Mouse (Mus musculus): ENCODE data around the gene Lep.

DNA sequence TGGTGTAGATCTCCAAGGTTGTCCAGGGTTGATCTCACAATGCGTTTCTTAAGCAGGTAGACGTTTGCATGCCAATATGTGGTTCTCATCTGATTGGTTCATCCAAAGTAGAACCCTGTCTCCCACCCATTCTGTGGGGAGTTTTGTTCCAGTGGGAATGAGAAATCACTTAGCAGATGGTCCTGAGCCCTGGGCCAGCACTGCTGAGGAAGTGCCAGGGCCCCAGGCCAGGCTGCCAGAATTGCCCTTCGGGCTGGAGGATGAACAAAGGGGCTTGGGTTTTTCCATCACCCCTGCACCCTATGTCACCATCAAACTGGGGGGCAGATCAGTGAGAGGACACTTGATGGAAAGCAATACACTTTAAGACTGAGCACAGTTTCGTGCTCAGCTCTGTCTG lies 12.2 kb downstream of the Lep start:
- no peak for TF ChIP-seq POLR2A (IDR thresholded peaks at IDR 0.05; ENCODE audit: extremely low read depth, insufficient read depth, low read length)
- no peak for TF ChIP-seq CTCF (IDR thresholded peaks at IDR 0.05; ENCODE audit: extremely low read depth, insufficient read depth, low read length)

All from cortical plate, adult 2 months (tissue).